Mouse (Mus musculus) small intestine, adult 2 months (tissue): Measurements from ENCODE around the gene Zbtb43. TPM values are rescaled to one million over a fixed set of nuclear protein-coding genes. Genes with fewer than 3 reads are reported as not detected.

ENCODE experiments used
- H3K27ac ChIP-seq: fragments of 200-500 bp; 2 replicates; pipeline ENCODE4 v1.5.1; 2012; ENCODE audit warnings: low read depth, low read length, control low read depth, inconsistent platforms; ENCODE audit not compliant: insufficient read depth
- H3K27me3 ChIP-seq: fragments of 200-500 bp; 2 replicates; pipeline ENCODE4 v1.6.1; 2012; ENCODE audit warnings: mild to moderate bottlenecking, moderate library complexity, low read length, inconsistent platforms; ENCODE audit not compliant: control insufficient read depth, insufficient read depth
- H3K36me3 ChIP-seq: fragments of 200-500 bp; 2 replicates; pipeline ENCODE4 v1.6.1; 2012; ENCODE audit warnings: mild to moderate bottlenecking, low read length, control low read depth, inconsistent platforms; ENCODE audit not compliant: control insufficient read depth, insufficient read depth
- H3K4me1 ChIP-seq: fragments of 200-500 bp; 2 replicates; pipeline ENCODE4 v1.6.1; 2012; ENCODE audit warnings: low read length, inconsistent platforms, mixed read lengths; ENCODE audit not compliant: control insufficient read depth, insufficient read depth, insufficient read length
- H3K4me3 ChIP-seq: fragments of 200-500 bp; 2 replicates; pipeline ENCODE4 v1.5.1; 2012; ENCODE audit warnings: low read depth, mild to moderate bottlenecking, control low read depth, inconsistent platforms, low read length, moderate library complexity
- CTCF ChIP-seq: fragments of 200-500 bp; IDR thresholded peaks from 2 replicates; pipeline ENCODE4 v1.5.1; 2012; ENCODE audit warnings: low read depth, mild to moderate bottlenecking, control low read depth, inconsistent platforms, low read length, moderate library complexity, mixed read lengths; ENCODE audit not compliant: insufficient replicate concordance, insufficient read length; ENCODE audit errors: extremely low read depth
- POLR2A ChIP-seq: fragments of 200-500 bp; IDR thresholded peaks from 2 replicates; pipeline ENCODE4 v1.6.1; 2012; ENCODE audit warnings: low read depth, mild to moderate bottlenecking, control low read depth, inconsistent platforms, low read length, moderate library complexity
- WGBS: fragments of 180-500 bp; shearing (Covaris S2); methylation state at CpG from one replicate; pipeline ENCODE4 v1.1.7; 2018; 5-methylcytosine and 5-hydroxymethylcytosine counted together
- polyA plus RNA-seq: library from polyadenylated mRNA; depleted of rRNA; stranded (reverse); fragments of >200 nt; gene quantifications from 2 replicates; pipeline ENCODE4 v1.2.3, GENCODE M21; 2012

Zbtb43 gene
- polyA plus RNA-seq, 1 experiment: 7.7 TPM

GRCm38 (mm10) chr2:33446796-33447195 lies 21.6 kb downstream of the Zbtb43 start:
- Histone ChIP-seq H3K4me3 (no peak overlapping the region), H3K36me3 (peaks cover 27% of the 10 kb centered on the region), H3K27me3 (no peaks in the 10 kb centered on the region), H3K27ac (no peak overlapping the region; the same call in 1 of the 2 replicates), H3K4me1 (peaks cover 3% of the 10 kb centered on the region)
- no peak for TF ChIP-seq CTCF
- no peak for TF ChIP-seq POLR2A
- 44% methylated on average over 1 of the region's 1 CpGs for WGBS

DNA sequence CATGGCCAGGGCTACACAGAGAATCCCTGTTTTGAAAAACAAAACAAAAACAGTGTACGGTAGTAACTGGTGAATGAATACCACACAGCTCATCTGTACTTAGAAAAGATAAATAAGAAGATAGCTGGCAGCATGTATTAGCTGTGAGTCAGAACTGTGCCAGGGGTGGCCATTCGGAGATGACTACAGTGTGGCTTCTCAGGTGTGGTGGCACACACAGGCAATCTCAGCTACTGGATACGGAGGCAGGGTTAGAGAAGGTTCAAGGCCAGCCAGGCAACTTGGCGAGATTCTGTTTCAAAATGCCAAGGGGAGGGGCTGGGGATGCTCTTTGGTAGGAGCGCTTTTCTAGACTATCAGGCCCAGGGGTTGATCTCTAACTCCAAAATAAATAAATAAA lies 22.6 kb downstream of the Zbtb43 start:
- H3K27me3 ChIP-seq: no peaks in the 10 kb centered on the region
- peaks cover 3% of the 10 kb centered on the region for H3K4me1 ChIP-seq
- H3K27ac ChIP-seq: no peak overlapping the region
- peaks cover 19% of the 10 kb centered on the region for H3K36me3 ChIP-seq
- H3K4me3 ChIP-seq: no peak overlapping the region
- 89% methylated on average over 5 of the region's 5 CpGs for WGBS
- TF ChIP-seq POLR2A: no peak

DNA sequence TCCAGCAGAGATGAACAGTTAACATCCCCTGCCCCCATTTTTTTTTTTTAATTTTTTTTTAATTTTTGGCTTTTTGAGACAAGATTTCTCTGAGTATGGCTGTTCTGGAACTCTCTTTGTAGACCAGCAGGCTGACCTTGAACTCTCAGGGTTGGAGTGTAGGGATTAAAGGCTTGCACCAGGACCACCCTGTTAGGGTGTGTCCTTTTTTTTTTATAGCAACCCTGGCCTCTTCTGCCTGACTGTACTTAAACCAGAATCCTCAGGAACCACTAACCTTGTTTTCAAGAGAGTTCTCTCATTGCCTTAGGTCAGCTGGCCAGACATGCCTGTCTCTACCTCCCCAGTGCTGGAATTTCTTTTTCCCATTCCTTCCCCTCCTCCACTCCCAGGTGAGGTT lies 23.5 kb downstream of the Zbtb43 start:
- Histone ChIP-seq H3K4me3 (no peak overlapping the region), H3K27ac (no peak overlapping the region), H3K27me3 (no peaks in the 10 kb centered on the region), H3K4me1 (peaks cover 3% of the 10 kb centered on the region), H3K36me3 (peaks cover 15% of the 10 kb centered on the region)
- TF ChIP-seq POLR2A (no peak), CTCF (no peak)

DNA sequence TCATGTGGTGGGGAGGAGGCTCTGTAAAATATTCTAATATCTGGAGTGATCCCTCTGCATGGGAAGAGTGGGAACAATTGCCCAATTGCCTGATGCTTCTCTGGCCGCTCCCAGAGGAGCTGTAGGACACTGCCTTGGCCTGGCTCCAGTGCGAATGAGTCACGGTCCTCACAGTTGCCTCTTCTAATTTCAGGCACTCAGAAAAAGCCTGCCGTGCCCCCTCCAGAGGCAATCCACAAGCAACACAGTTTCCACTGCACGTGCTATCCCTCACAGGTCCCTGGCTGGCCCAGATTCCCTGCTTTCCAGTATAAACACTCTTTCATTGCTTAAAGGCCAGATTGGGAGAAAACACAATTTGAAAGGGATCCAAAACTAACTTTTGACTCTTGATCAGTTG lies 24.0 kb downstream of the Zbtb43 start:
- Histone ChIP-seq H3K27me3 (no peaks in the 10 kb centered on the region), H3K27ac (no peak overlapping the region), H3K36me3 (peaks cover 10% of the 10 kb centered on the region), H3K4me1 (peaks cover 3% of the 10 kb centered on the region), H3K4me3 (no peak overlapping the region)
- WGBS: 42% methylated on average over 5 of the region's 5 CpGs
- no peak for TF ChIP-seq POLR2A
- no peak for TF ChIP-seq CTCF

DNA sequence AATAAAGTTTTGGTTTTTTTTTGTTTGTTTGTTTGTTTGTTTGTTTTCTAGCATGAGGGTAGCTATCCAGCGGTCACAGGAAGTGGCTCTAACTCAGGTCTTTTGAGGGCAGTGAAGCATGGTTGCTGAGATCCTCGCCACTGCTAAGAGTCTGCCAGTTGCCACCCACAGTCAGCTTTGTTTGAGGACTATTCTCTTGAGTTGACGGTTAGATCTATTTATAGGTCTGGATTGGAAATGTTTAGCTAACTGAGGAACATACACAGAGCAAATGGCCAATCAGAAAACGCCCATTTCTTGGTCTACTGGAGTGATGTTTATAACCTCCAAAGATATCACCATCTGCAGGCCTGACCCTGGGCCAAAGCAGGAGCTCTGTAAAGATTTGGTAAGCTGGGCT lies 25.7 kb downstream of the Zbtb43 start:
- H3K4me1 ChIP-seq: peaks cover 3% of the 10 kb centered on the region
- H3K4me3 ChIP-seq: no peak overlapping the region
- H3K27me3 ChIP-seq: no peaks in the 10 kb centered on the region
- no peaks in the 10 kb centered on the region for H3K36me3 ChIP-seq
- H3K27ac ChIP-seq: no peak overlapping the region
- TF ChIP-seq POLR2A: no peak
- 51% methylated on average over 4 of the region's 4 CpGs for WGBS

DNA sequence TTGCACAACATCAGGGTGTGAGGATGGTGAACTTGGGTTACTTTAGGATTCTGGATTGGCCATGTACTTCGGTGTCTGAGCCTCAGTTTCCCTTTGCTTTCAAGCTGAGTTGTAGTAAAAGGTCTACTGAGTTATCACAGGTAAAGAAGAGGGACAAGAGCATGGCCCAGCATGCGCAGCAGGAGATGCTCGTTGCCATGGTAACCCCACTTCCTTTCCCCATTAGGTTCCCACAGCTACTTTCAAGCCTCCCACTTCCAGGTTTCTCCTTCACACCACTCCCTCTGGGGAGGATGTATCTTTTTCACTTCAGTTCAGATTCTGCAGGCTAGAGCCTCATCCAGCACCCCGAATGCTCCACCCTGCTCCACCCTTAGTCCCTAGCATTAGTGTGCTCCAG lies 27.5 kb downstream of the Zbtb43 start:
- Histone ChIP-seq H3K36me3 (no peaks in the 10 kb centered on the region), H3K27me3 (no peaks in the 10 kb centered on the region), H3K27ac (no peak overlapping the region), H3K4me1 (peaks cover 2% of the 10 kb centered on the region; the same call in 1 of the 2 replicates), H3K4me3 (no peak overlapping the region)
- 44% methylated on average over 4 of the region's 4 CpGs for WGBS
- TF ChIP-seq POLR2A: no peak
- TF ChIP-seq CTCF: no peak

DNA sequence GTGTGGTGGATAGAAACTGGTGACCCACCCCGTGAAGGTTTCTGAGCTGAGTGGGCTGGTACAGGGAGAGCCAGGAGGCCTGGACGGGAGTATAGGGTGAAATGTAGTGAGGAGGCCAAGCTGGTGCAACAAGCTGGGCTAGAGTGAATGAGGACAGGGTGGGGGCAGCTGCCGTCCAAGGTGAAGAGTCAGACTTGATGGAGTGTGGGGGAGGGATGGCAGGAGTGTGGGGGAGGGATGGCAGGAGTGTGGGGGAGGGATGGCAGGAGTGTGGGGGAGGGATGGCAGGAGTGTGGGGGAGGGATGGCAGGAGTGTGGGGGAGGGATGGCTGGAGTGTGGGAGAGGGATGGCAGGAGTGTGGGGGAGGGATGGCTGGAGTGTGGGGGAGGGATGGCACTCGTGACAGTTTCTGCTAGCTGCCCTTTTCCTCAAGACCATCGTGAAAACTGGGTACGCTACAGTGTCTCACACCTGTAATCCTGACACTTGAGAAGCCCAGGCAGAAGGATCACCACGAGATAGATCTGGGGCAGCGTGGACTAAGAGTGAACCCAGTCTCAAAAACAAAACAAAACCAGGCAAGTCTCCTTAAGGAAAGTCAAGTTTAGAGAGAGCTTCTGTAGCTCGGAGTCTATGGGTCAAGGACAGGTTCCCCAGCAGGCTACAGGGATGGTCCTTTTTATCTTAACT lies 28.2 kb downstream of the Zbtb43 start:
- TF ChIP-seq POLR2A (no peak), CTCF (no peak)
- no peaks in the 10 kb centered on the region for H3K36me3 ChIP-seq
- no peaks in the 10 kb centered on the region for H3K27me3 ChIP-seq
- H3K4me1 ChIP-seq: peaks cover 2% of the 10 kb centered on the region; the same call in 1 of the 2 replicates
- 36% methylated on average over 9 of the region's 9 CpGs for WGBS
- no peak overlapping the region for H3K4me3 ChIP-seq
- H3K27ac ChIP-seq: no peak overlapping the region
